Mouse (Mus musculus) CD4-positive, CD25-positive, alpha-beta regulatory T cell, adult 4 months (primary cell): ENCODE measurements around the gene Axl. TPM values are rescaled to one million over a fixed set of nuclear protein-coding genes. Genes with fewer than 3 reads are reported as not detected.

ENCODE experiments used
- ATAC-seq: one replicate; pipeline ENCODE4 v1.8.0; 2017
- polyA plus RNA-seq, 2 experiments: library from polyadenylated mRNA; unstranded; fragments of 100-300 nt; shearing (Covaris generic); gene quantifications; one replicate each; pipeline ENCODE4 v1.2.1; 2017

Axl gene
- polyA plus RNA-seq, 2 experiments from 2014 or later = 17.8 to 34.4 TPM

- peak; percentile 34 for ATAC-seq
Observed at GRCm38 (mm10) chr7:25710519-25711130, 77.9 kb downstream of the Axl start.

DNA sequence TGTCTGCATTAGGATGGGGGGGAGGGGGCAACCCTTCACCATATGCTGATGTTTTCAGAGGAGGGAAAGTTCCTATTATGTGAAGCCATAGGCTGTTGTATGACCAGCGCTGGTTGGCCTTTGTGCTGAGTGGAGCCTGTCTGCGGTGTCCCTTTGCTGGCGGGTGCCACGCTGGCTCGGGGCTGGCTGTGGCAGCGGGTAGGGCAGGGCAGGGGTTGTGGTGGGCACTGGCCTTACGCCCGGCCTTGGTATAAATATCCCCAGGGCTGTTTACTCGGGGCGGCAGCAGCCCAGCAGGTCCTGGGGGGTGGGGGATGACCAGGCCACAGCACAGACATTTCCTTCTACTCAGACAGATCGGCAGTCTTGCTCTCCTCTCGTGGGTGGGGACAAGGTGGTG is 78.5 kb downstream of the Axl start:
- no peak for ATAC-seq

DNA sequence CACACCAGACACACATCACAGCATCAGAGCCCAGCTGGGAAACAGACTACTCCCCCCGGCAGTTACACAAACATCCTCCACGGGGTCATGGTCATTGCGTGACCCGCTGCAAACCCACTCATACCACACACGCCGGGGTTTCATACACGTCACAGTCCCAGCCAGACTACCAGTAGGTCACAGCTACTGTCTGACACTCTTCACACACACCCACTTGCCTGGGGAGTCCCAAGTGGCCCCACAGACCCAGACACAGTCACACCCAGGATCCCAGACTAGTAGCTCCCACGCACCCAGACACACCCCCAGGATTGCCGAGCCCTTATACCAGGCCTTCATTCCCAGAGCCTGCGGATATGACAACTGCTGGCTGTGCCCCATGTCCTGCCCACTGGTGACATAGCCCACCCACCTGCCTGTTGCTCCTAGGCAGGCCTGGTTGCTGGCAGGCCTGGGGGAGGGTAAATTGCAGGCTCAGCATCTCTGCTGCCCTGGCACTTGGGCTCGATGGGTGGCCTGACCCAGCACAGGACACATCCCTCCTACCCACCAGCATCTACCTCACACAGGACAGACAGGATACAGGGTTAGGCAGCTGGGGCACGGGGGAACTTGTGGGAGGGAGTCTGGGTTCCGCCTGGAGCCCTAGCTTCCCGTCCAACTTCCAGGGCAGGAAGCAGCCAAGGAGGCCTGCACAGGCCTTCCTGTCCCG is 80.8 kb downstream of the Axl start:
- peak; percentile 56 for ATAC-seq

Other genes starting within 250 kb of the Axl start
- gene Ceacam2, start 248.8 kb downstream of the Axl start, polyA plus RNA-seq = not detected
- not detected for gene Erich4, start 172.8 kb downstream of the Axl start, polyA plus RNA-seq
- 10 to 100 TPM; 44.2 to 66.2 TPM for gene Dmac2, start 169.3 kb downstream of the Axl start, polyA plus RNA-seq
- under 1 TPM; 0.27 to 0.81 TPM for gene B3gnt8, start 162.1 kb downstream of the Axl start, polyA plus RNA-seq
- 10 to 100 TPM; 16.6 to 27.7 TPM for gene Bckdha, start 129.7 kb downstream of the Axl start, polyA plus RNA-seq
- 100 to 1,000 TPM in 1 of 2 experiments, 10 to 100 TPM in 1; 97.0 to 157 TPM for gene Exosc5, start 129.5 kb downstream of the Axl start, polyA plus RNA-seq
- gene Tmem91, start 113.5 kb downstream of the Axl start, polyA plus RNA-seq = 10 to 100 TPM; 15.2 to 31.5 TPM
- gene B9d2, start 107.9 kb downstream of the Axl start, polyA plus RNA-seq = 10 to 100 TPM; 46.8 to 72.8 TPM
- 1 to 10 TPM; 6.9 to 9.7 TPM for gene Tgfb1, start 101.7 kb downstream of the Axl start, polyA plus RNA-seq
- 10 to 100 TPM; 36.5 to 68.4 TPM for gene Ccdc97, start 69.6 kb downstream of the Axl start, polyA plus RNA-seq
- gene Hnrnpul1, start 33.9 kb downstream of the Axl start, polyA plus RNA-seq = 10 to 100 TPM; 40.5 to 57.0 TPM
- gene Cyp2s1, start 28.2 kb upstream of the Axl start, polyA plus RNA-seq = 1 to 10 TPM; 2.1 to 3.0 TPM
- not detected for gene Cyp2b10, start 108.9 kb upstream of the Axl start, polyA plus RNA-seq